Mouse (Mus musculus): ENCODE measurements around the gene Musk. TPM values are rescaled to one million over a fixed set of nuclear protein-coding genes. Genes with fewer than 3 reads are reported as not detected.
A peak's percentile ranks its signal among the peaks of the same experiment; 100 is the strongest.
"Not testable (repeated sequence)": the region's sequence is repeated elsewhere in the genome, so short reads cannot be mapped to it uniquely, and the experiment has no call there.

Musk gene
- total RNA-seq (2014; rRNA removed; ENCODE audit: low replicate concordance) (0.15 TPM in 1 of 2 replicates, not detected in the other), polyA plus RNA-seq (2015; fragmentation: Nextera tagmentation; extraction: Ambion mirVana) (not detected in 2 replicates)

- no peak within 1 kb of the TSS for H3K9ac ChIP-seq (replicated peaks; ENCODE audit: low read depth, low read length)
- WGBS = 75% methylated on average over 11 of the region's 11 CpGs
- H3K4me3 ChIP-seq (ENCODE audit: low read depth, low read length) = peak within 1 kb of the TSS; percentile 5; the same call in 1 of the 2 replicates
- no peak within 1 kb of the TSS for H3K27ac ChIP-seq (ENCODE audit: low read depth)
- no peak for TF ChIP-seq EP300 (IDR thresholded peaks at IDR 0.05; ENCODE audit: low read depth)
- TF ChIP-seq CTCF (IDR thresholded peaks at IDR 0.05; ENCODE audit: low read depth) = no peak
- DNase-seq (ENCODE audit: low spot score) (no peak), ATAC-seq (ENCODE audit: insufficient read depth, low read depth) (no peak)
- peak within 1 kb of the TSS; percentile 42 for H3K4me2 ChIP-seq (ENCODE audit: low read depth, low read length)
- H3K9me3 ChIP-seq (replicated peaks; ENCODE audit: control insufficient read depth, low read length) = no peaks in the 10 kb centered on the region
- H3K27me3 ChIP-seq (ENCODE audit: control insufficient read depth, insufficient read depth, low read length) = no peaks in the 10 kb centered on the region
- no peaks in the 10 kb centered on the region for H3K4me1 ChIP-seq (ENCODE audit: control insufficient read depth, insufficient read depth)
- no peaks in the 10 kb centered on the region for H3K36me3 ChIP-seq (replicated peaks; ENCODE audit: control insufficient read depth, insufficient read depth, low read length)
These were observed at the start of gene Musk for GRCm38 (mm10) chr4:58285687-58286086. Gene Musk, plus strand, starts transcription at chr4:58285960.

DNA sequence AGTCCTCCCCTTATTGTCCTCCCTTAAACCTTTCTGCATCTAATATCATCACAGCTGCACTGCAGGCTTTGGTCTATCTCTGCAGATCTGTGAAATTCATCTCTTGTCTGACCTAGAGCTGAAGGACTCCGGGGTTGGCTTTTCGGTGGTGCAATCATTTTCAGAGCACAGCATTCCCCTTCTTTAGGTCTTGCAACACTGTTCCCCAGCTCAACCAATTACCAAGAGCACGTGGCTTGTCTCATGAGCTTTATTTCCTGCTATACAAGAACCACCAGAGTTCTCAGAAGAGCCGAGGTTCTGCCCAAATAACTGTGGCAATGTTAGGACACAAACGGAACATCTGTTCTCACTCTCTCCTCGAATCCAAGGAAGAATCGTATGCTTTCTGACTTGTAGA is 45.3 kb upstream of the Musk start:
- Histone ChIP-seq H3K9ac (replicated peaks; ENCODE audit: low read depth, low read length) (no peak overlapping the region), H3K9me3 (replicated peaks; ENCODE audit: control insufficient read depth, low read length) (no peaks in the 10 kb centered on the region), H3K4me1 (ENCODE audit: control insufficient read depth, insufficient read depth) (no peaks in the 10 kb centered on the region), H3K27ac (ENCODE audit: low read depth) (no peak overlapping the region), H3K4me3 (ENCODE audit: low read depth, low read length) (no peak overlapping the region), H3K27me3 (ENCODE audit: control insufficient read depth, insufficient read depth, low read length) (no peaks in the 10 kb centered on the region), H3K36me3 (replicated peaks; ENCODE audit: control insufficient read depth, insufficient read depth, low read length) (no peaks in the 10 kb centered on the region), H3K4me2 (ENCODE audit: low read depth, low read length) (no peak overlapping the region)
- WGBS = 76% methylated on average over 7 of the region's 7 CpGs
- no peak for DNase-seq (ENCODE audit: low spot score)
- no peak for ATAC-seq (ENCODE audit: insufficient read depth, low read depth)
- TF ChIP-seq EP300 (IDR thresholded peaks at IDR 0.05; ENCODE audit: low read depth) = no peak
- no peak for TF ChIP-seq CTCF (IDR thresholded peaks at IDR 0.05; ENCODE audit: low read depth)

- no peak overlapping the region for H3K9ac ChIP-seq (replicated peaks; ENCODE audit: low read depth, low read length)
- no peak overlapping the region for H3K4me2 ChIP-seq (ENCODE audit: low read depth, low read length)
- no peak for TF ChIP-seq CTCF (IDR thresholded peaks at IDR 0.05; ENCODE audit: low read depth)
- no peak for TF ChIP-seq EP300 (IDR thresholded peaks at IDR 0.05; ENCODE audit: low read depth)
- H3K9me3 ChIP-seq (replicated peaks; ENCODE audit: control insufficient read depth, low read length) = no peaks in the 10 kb centered on the region
- H3K27me3 ChIP-seq (ENCODE audit: control insufficient read depth, insufficient read depth, low read length) = no peaks in the 10 kb centered on the region
- no peak overlapping the region for H3K27ac ChIP-seq (ENCODE audit: low read depth)
- WGBS = 81% methylated on average over 1 of the region's 1 CpGs
- DNase-seq (ENCODE audit: low spot score) (no peak), ATAC-seq (ENCODE audit: insufficient read depth, low read depth) (no peak)
- H3K4me1 ChIP-seq (ENCODE audit: control insufficient read depth, insufficient read depth) = no peaks in the 10 kb centered on the region
- H3K4me3 ChIP-seq (ENCODE audit: low read depth, low read length) = no peak overlapping the region
- no peaks in the 10 kb centered on the region for H3K36me3 ChIP-seq (replicated peaks; ENCODE audit: control insufficient read depth, insufficient read depth, low read length)
These were observed 40.2 kb upstream of the Musk start for GRCm38 (mm10) chr4:58245544-58245943.

GRCm38 (mm10) chr4:58252381-58252780 is 33.4 kb upstream of the Musk start:
- DNase-seq (ENCODE audit: low spot score) = no peak
- no peak for ATAC-seq (ENCODE audit: insufficient read depth, low read depth)
- Histone ChIP-seq H3K27ac (ENCODE audit: low read depth) (no peak overlapping the region), H3K27me3 (ENCODE audit: control insufficient read depth, insufficient read depth, low read length) (no peaks in the 10 kb centered on the region), H3K4me2 (ENCODE audit: low read depth, low read length) (no peak overlapping the region), H3K9me3 (replicated peaks; ENCODE audit: control insufficient read depth, low read length) (no peaks in the 10 kb centered on the region), H3K36me3 (replicated peaks; ENCODE audit: control insufficient read depth, insufficient read depth, low read length) (no peaks in the 10 kb centered on the region), H3K9ac (replicated peaks; ENCODE audit: low read depth, low read length) (no peak overlapping the region), H3K4me3 (ENCODE audit: low read depth, low read length) (no peak overlapping the region), H3K4me1 (ENCODE audit: control insufficient read depth, insufficient read depth) (no peaks in the 10 kb centered on the region)
- no peak for TF ChIP-seq CTCF (IDR thresholded peaks at IDR 0.05; ENCODE audit: low read depth)
- no peak for TF ChIP-seq EP300 (IDR thresholded peaks at IDR 0.05; ENCODE audit: low read depth)
- WGBS = 77% methylated on average over 3 of the region's 3 CpGs

DNA sequence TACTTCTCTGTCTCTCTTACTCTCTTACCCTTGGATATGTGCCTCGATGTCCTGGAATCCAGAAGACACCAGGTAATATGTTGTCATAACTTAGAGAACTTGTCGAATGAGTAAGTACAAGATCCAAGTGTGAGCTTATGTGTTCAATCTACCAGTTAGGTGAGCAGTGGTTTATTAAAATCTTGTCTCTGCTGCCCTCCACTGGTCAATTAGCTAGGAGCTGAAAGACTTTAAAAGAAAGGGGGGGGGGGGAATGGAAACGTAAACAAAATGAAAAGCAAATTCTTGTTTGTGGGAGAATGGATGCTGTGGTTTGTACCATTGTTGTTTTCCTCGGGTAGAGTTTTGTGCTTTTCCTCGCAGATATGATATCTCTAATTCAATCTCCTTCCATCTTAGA is 32.4 kb upstream of the Musk start:
- no peak for ATAC-seq (ENCODE audit: insufficient read depth, low read depth)
- H3K9me3 ChIP-seq (replicated peaks; ENCODE audit: control insufficient read depth, low read length) = no peaks in the 10 kb centered on the region
- WGBS = 22% methylated on average over 5 of the region's 5 CpGs

GRCm38 (mm10) chr4:58260767-58261166 is 25.0 kb upstream of the Musk start:
- WGBS = 89% methylated on average over 21 of the region's 21 CpGs
- not testable (repeated sequence) for H3K4me1 ChIP-seq (ENCODE audit: control insufficient read depth, insufficient read depth); DNase-seq (ENCODE audit: low spot score); H3K27ac ChIP-seq (ENCODE audit: low read depth); H3K4me2 ChIP-seq (ENCODE audit: low read depth, low read length); H3K36me3 ChIP-seq (replicated peaks; ENCODE audit: control insufficient read depth, insufficient read depth, low read length); H3K9ac ChIP-seq (replicated peaks; ENCODE audit: low read depth, low read length); H3K9me3 ChIP-seq (replicated peaks; ENCODE audit: control insufficient read depth, low read length); H3K27me3 ChIP-seq (ENCODE audit: control insufficient read depth, insufficient read depth, low read length); H3K4me3 ChIP-seq (ENCODE audit: low read depth, low read length); ATAC-seq (ENCODE audit: insufficient read depth, low read depth)

More for the DNA sequence above, 32.4 kb upstream of the Musk start:
- no peak overlapping the region for H3K9ac ChIP-seq (replicated peaks; ENCODE audit: low read depth, low read length)
- no peaks in the 10 kb centered on the region for H3K36me3 ChIP-seq (replicated peaks; ENCODE audit: control insufficient read depth, insufficient read depth, low read length)
- H3K4me2 ChIP-seq (ENCODE audit: low read depth, low read length) = no peak overlapping the region
- TF ChIP-seq CTCF (IDR thresholded peaks at IDR 0.05; ENCODE audit: low read depth) (peak; percentile 74), EP300 (IDR thresholded peaks at IDR 0.05; ENCODE audit: low read depth) (no peak)
- H3K27me3 ChIP-seq (ENCODE audit: control insufficient read depth, insufficient read depth, low read length) = no peaks in the 10 kb centered on the region
- H3K4me1 ChIP-seq (ENCODE audit: control insufficient read depth, insufficient read depth) = no peaks in the 10 kb centered on the region
- peak; percentile 63 for DNase-seq (ENCODE audit: low spot score)
- no peak overlapping the region for H3K4me3 ChIP-seq (ENCODE audit: low read depth, low read length)
- H3K27ac ChIP-seq (ENCODE audit: low read depth) = no peak overlapping the region
